Mouse (Mus musculus): ENCODE measurements around the gene Fen1. TPM values are rescaled to one million over a fixed set of nuclear protein-coding genes. Genes with fewer than 3 reads are reported as not detected.

Fen1 gene
- total RNA-seq, 2 experiments from 2014 or later, result 11.7 to 11.9 TPM

Small RNA genes lying within 50 kb of the gene (microRNA-seq; reads per million reads assigned to microRNA genes)
- gene Mir6993, result 3.0 reads per million, percentile 1 among the genes with 10 or more reads in this experiment

Other genes with a start within 250 kb of the Fen1 start
- 1,000 to 10,000 TPM; 1,213 to 1,248 TPM for gene Fth1, start 223.6 kb downstream of the Fen1 start, total RNA-seq (2021)
- gene Best1, start 202.5 kb downstream of the Fen1 start, total RNA-seq (2021), result 1 to 10 TPM; 1.7 to 2.1 TPM
- 10 to 100 TPM; 12.9 to 14.9 TPM for gene Rab3il1, start 202.5 kb downstream of the Fen1 start, total RNA-seq (2021)
- 10 to 100 TPM; 52.8 to 60.4 TPM for gene Fads3, start 162.6 kb downstream of the Fen1 start, total RNA-seq (2021)
- 100 to 1,000 TPM; 220 to 236 TPM for gene Fads2, start 102.4 kb downstream of the Fen1 start, total RNA-seq (2021)
- gene Fads1, start 21.3 kb downstream of the Fen1 start, total RNA-seq (2021), result 100 to 1,000 TPM; 149 to 158 TPM
- gene Tmem258, start 155 bp downstream of the Fen1 start, total RNA-seq (2021), result 100 to 1,000 TPM; 105 to 114 TPM
- 1 to 10 TPM; 1.6 to 1.8 TPM for gene Myrf, start 36.6 kb upstream of the Fen1 start, total RNA-seq (2021)
- 10 to 100 TPM; 44.1 to 44.6 TPM for gene Dagla, start 100.7 kb upstream of the Fen1 start, total RNA-seq (2021)
- gene Syt7, start 184.9 kb upstream of the Fen1 start, total RNA-seq (2021), result 100 to 1,000 TPM; 209 to 213 TPM